Mouse (Mus musculus): ENCODE data around the gene Myl12a.

The Myl12a gene

DNA sequence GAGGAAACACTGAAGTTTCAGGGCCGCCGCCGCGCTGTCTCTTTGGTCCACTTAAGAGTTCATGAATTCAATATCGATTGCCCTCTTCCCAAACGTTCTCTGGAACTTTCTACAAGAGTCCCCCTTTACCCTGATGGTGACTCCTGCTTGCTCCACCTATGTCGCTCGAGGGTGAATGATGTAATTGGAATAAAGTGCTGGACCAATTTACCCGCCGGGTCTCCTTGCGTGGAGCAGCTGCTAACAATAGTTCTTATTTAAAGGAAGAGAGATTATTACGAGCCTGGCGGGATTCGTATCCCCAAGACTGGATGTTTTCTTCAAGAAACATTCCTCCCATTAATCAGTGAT lies at the start of gene Myl12a:
TSS of gene Myl12a (minus strand) at position 135 of the 351 bp plus-strand sequence.
- in situ Hi-C loops (cut with MboI, MseI) = no loop called here

DNA sequence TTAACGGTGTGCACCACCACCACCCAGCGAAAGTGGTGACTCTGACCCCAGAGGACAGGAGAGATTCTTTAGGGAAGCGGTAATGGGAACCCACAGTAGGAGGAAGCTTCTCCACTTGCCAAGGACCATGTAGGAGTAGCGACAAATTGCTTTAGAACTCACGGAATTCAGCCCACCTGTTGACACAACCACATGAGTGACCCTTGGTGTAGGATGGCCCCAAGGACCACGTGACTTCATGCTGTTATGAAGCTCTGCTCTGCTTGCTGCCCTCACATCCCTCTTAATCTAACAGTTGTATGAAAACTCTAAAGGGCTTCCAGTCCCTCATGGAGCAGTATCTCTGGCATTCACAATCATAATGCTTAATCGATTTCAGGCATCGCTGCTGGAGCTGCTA lies 46.6 kb upstream of the Myl12a start:
- in situ Hi-C loops (cut with MboI, MseI) = loop anchor here (25.0 kb wide), 1 partner anchor 1988 kb away; no protein-coding TSS in a partner anchor

DNA sequence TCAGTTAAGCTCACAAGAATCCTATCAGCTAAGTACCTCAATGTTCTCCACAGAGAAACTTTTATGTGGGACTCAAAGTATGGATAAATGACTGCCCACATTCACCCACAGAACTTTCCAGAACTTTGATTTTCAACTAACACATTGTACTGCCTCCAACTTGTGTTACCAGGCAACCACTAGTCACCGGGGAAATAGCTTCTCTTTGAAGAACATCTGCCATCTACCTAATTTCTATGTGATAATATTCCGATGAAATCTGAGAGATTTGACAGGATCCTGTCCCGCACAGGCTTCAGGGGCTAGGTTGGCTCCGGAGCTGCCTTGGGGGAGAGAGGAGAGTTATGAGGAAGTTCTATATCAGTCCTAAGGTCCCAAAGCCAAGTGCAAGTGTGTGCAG lies 44.2 kb upstream of the Myl12a start:
- in situ Hi-C loops (cut with MboI, MseI) = loop anchor here (25.0 kb wide), 1 partner anchor 1990 kb away; no protein-coding TSS in a partner anchor

DNA sequence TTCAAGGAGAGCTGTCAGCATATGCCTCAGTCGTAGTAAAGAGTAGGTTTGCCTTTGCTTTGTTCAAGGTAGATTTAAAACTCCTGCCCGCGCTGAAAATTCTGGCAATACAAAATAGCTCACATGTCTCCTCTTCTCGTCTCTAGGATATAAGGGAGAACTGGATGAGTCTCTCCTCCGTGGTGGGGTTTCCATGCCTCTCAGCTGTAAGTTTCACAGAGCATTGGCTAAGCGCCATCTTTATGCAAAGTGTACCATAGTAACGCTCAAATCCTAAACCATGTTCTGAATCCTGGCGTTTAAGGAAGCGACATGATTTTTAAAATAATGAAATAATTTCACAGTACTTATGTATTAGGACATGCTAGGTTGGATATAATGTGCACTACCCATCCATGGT lies 42.9 kb upstream of the Myl12a start:
- in situ Hi-C loops (cut with MboI, MseI) = loop anchor here (25.0 kb wide), 1 partner anchor 1992 kb away; no protein-coding TSS in a partner anchor

DNA sequence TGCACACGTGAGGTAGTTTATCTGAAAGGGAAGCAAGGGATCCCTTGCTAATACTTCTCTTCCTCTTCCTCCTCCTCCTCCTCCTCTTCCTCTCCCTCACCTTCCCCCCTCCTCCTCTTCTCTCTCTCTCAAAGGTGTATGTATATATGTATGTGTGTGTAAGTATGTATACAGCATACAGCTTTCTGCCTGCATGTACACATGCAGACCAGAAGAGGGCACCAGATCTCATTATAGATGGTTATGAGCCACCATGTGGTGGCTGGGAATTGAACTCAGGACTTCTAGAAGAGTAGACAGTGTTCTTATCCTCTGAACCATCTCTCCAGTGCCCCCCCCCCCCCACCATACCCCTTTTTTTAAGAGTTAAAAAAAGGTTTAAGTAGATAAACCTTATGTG lies 40.0 kb upstream of the Myl12a start:
- in situ Hi-C loops (cut with MboI, MseI) = loop anchor here (25.0 kb wide), 1 partner anchor 1995 kb away; no protein-coding TSS in a partner anchor

DNA sequence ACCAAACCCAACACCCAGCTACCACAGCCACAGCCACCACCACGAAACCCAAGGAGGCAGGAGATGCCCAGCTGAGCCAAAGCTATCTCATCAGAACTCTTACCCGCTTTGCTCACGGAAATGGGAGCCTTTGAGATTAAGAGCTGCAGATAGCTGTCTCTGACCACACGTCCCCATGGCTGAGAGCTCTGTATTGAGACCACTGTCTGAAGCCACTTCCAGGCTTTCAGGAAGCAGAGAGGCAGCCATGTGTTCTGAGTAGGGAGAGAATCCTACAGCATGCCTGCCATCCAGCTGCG lies 37.9 kb upstream of the Myl12a start:
- in situ Hi-C loops (cut with MboI, MseI) = loop anchor here (25.0 kb wide), 1 partner anchor 1997 kb away; no protein-coding TSS in a partner anchor

DNA sequence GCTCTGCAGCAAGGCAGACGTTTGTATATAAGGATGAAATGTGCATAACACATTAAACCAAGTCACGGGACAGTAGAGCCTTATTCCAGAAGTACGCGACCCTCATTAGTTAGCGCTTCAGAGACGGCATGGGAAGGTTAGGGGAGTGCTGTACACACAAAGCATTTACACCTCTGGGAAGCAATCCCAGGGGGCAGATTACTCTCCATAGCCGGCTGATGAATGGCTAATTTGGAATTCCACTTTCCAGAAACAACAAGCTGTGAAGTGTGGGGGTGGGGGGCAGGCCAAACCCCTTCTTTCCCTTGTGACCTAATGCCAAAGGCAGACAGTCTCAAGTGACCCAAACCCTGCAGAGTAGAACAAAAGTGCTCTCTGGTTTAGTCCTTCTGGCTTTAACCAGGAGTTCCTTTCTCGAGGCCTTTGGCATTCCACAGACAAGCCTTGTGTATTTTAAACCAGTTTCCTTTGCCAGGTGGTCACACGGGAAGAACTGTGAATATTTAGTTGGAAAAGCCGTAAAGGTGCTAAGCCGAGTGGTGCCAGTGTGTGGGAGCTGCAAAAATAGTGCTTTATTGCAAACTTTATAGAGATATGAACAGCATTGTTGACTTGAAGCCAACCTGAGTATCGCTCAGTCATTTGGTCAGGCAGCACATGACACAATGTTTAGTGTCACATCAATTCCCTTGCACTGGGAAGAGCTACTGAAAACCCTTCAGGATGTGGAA lies 37.3 kb upstream of the Myl12a start:
- in situ Hi-C loops (cut with MboI, MseI) = loop anchor here (25.0 kb wide), 1 partner anchor 1997 kb away; no protein-coding TSS in a partner anchor

DNA sequence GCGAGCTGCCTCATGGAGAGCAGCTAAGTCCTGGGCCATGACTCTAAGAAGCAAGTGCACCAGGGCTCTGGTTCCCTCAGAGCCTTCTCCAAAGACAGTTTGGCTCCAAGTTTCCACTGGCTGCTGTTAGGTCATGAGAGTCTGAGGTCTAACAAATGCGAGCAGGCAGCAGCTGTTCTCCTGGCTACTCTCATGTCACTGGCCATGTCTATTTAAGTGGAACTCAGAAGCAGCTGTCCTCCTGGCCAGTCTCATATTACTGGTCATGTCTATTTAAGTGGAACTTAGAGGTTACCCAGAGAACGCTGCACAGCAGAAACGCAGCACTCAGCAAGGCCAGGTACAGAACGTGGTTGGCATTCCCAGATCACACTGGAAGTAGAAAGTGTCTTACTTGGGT lies 36.1 kb upstream of the Myl12a start:
- in situ Hi-C loops (cut with MboI, MseI) = loop anchor here (25.0 kb wide), 1 partner anchor 1998 kb away; no protein-coding TSS in a partner anchor

DNA sequence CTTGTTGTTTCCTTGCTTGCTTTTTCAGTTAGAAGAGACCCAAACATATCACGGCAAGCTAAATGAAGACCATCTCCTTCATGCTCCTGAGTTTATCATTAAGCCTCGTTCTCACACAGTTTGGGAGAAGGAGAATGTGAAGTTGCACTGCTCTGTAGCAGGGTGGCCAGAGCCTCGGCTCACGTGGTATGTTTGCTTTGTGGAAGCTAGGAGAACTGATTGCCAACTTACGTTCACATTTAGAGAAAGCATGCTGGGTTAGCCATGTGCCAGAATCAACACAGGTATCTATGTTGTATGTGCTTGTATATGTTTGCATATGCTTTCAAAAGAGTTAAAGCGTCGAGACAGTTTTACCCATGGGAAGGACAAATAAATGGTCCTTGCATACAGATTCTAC lies 34.5 kb upstream of the Myl12a start:
- in situ Hi-C loops (cut with MboI, MseI) = loop anchor here (25.0 kb wide), 1 partner anchor 2000 kb away; no protein-coding TSS in a partner anchor

DNA sequence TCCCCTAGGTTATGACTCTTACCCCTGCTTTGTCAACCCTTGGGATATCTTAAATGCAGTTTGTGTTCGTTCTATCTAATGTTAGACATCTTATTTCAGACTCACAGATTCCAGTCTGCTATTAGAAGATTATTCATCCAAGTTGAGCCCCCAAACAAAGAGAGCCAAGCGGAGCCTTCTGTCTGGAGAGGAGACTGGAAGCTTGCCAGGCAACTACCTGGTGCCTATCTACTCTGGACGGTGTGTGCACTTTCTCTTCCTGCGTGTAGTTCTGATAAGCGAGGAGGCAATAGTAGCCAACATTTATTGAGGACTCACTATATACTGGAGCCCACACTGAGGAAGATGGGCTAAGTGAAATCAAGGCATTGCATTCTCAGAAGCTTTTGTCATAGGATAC lies 31.8 kb upstream of the Myl12a start:
- in situ Hi-C loops (cut with MboI, MseI) = loop anchor here (25.0 kb wide), 1 partner anchor 2003 kb away; no protein-coding TSS in a partner anchor

DNA sequence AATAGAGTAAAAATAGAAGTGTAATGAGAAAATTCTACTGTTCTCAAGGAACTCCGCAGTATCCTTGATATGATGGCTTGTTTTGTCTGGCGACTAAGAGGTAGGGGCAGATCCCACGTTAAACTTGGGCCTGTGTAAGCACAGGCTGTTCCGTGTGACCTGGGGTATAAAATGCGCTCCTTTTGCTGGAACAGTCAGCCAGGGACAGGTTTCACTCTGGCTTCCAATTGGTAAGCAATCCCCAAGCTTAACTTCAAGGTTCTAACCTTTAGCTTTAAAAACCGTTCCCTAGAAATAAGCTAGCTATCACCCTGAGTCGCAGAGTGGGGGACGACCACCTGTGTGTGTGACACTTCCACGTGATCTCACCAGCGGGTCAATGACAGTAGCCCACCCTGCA lies 30.0 kb upstream of the Myl12a start:
- in situ Hi-C loops (cut with MboI, MseI) = loop anchor here (25.0 kb wide), 1 partner anchor 2005 kb away; no protein-coding TSS in a partner anchor

DNA sequence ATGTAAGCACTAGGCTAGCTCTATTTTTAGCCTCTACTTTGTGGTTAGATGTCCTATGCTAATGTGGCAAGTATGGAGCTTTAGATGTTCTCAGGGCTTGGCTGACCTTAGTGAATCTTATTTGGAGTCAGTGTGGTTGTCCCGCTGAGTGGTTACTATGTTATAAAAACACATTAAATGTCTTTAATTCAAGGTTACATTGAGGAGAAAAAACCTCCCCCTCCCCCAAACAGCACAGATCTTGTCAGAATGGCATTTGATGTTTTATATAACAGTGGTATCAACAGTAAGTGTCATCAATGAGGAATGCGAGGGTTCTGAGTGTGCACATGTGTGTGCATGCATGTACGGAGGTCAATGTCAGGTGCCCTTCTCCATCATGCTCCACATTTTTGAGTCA lies 24.5 kb upstream of the Myl12a start:
- in situ Hi-C loops (cut with MboI, MseI) = loop anchor here (25.0 kb wide), 1 partner anchor 2010 kb away; no protein-coding TSS in a partner anchor

DNA sequence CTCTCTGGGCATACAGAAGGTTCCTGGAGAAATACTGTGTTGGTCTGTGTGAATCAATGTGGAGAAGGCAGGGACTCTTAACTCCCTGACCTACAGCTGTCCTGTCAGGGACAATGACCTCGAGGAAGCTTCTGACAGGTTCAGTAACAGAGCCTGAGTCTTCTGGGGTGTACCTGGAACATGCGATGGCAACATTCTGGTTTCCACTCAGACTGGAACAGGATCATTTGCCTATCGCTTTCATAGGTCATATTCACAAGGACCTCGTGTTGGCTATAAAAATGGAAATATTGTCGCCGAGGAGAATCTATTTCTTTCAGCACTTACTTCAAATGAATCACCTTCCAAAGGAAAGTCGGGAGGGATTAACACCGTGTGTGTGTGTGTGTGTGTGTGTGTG lies 23.2 kb upstream of the Myl12a start:
- in situ Hi-C loops (cut with MboI, MseI) = loop anchor here (25.0 kb wide), 1 partner anchor 2011 kb away; no protein-coding TSS in a partner anchor

DNA sequence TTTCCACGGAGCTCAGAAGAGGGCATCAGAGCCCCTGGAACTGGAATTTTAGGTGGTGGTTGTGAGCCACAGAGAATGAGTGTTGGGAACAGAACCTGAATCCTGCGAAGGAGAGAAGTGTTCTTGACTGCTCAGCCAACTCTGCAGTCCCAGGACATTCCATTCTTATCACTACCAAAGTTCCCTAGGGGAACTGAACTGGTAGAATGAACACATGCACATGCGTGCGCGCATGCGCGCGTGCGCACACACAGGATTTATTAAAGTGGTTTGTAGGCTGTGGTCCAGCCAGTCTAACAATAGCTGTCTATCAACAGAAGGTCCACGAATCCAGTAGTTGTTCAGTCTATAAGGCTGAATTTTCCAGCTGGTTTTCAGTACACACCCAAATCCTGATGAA lies 21.4 kb upstream of the Myl12a start:
- in situ Hi-C loops (cut with MboI, MseI) = no loop called here

DNA sequence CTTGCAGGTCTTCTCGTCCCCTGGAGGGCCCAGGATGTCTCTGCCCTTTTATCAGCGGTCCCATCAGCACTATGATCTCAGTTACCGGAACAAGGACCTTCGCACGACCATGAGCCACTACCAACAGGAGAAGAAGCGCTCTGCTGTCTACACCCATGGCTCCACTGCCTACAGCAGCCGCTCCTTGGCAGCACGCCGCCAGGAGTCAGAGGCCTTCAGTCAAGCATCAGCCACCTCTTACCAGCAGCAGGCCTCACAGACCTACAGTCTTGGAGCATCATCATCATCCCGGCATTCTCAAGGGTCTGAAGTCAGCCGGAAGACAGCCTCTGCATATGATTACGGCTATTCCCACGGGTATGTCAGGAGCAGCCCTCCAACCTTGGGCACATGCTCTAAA lies 20.2 kb upstream of the Myl12a start:
- in situ Hi-C loops (cut with MboI, MseI) = no loop called here

DNA sequence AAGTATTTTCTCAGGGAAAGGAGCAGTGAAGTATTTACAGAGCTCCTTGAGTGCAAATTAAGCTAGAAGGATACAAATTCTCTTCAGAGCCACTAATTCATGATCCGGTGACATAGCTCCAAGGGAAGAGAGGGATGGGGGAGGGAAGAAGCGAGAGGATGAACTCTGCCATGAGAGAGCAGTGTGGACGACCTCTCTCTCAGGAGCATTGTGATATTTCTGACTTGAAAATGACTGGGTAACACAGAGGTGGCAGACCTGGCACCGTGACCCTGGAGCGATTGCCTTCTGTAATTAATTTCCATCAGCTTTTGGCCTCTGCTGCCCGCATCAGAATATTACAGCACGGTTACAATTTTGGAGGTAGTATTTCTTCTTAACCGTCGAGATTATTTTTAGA lies 17.2 kb upstream of the Myl12a start:
- in situ Hi-C loops (cut with MboI, MseI) = no loop called here

DNA sequence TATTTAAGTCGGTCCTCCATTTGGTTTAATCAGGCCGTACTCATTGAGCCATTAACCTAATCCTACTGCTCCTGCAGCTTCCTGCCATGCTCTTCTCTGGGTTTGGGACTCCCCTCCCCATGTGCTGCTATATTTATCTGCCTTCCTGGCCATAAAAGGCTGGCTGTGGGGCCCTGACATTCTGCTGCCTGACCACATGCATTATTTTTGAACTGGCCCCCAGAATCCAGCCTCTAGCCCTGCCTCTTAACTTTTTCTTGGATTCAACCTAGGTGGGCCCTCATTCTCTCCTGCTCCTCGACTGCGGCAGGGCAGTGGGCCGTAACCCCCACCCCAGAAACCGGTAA lies 16.6 kb upstream of the Myl12a start:
- in situ Hi-C loops (cut with MboI, MseI) = no loop called here

DNA sequence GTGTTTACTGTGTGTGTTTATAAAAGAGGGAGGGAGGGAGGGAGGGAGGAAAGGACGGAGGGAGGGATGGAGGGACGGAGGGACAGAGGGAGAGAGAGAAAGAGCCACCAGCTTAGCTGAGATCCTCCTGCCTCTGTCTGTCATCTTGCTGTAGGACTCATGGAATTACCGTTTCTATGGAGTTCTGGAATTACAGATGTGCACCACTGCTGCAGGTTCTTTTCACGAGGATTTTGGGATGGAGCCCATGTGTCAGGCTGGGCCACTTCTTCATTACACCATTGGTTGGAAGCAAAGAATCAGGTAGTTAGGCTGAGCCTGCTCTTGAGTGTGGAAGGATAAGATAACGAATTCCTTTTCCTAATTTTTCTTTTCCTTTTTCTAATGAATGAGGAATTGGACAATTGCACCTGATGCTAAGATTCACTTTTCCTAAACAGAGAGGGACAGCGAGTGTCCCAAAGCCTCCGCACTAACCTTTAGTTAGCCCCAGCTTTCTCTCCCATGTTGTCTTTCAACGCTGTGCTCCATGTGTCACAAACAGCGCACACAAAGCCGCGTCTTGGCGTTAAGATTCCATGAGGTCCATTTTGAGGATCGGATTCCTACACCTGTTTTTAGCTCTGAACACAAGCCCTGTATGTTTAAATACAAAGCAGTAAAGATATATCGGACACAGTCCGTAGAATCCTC lies 16.1 kb upstream of the Myl12a start:
- in situ Hi-C loops (cut with MboI, MseI) = no loop called here

DNA sequence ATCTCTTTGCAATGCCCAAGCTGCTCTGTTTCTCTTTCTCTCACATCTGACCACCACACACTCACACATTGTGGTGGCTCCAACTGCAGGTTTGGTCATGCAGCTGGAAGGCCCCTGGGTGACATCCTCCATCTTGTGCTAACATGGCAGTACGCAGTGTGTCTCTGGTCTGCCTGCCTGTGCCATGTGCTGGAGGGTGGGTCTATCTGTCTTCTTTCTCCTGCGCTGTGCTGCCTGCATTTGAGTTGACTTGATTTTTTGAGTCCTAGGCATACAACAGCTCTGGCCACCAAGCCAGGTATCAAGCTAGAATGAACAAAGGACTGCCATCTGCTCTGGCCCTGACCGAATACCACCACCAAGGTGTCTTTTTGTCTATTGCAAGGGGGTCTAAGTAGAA lies 15.5 kb upstream of the Myl12a start:
- in situ Hi-C loops (cut with MboI, MseI) = no loop called here

DNA sequence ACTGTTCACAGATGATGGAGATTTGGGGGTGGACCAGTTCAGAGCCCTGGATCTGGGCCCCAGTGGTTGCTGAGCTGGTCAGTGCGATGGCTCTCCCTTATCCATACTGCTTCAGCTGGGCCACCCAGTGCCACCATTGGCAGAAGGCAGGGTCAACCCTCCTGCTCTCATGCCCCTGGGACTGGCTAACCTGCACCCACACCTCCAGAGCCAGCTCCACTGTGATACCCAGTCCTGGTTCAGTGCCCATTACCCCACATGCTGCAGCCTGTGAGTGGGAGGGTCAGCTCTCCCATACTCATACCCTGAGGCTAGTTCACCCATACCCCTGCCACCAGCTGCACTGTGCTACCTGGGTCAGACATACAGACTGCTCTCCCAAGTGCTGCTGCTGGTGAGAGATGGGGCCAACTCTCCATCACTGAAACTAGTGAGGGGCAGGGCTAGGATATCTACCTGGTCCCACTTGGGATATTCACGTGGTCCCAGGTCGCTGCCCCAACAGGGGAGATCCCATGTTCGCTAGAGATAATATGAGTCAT lies 14.8 kb upstream of the Myl12a start:
- in situ Hi-C loops (cut with MboI, MseI) = no loop called here

DNA sequence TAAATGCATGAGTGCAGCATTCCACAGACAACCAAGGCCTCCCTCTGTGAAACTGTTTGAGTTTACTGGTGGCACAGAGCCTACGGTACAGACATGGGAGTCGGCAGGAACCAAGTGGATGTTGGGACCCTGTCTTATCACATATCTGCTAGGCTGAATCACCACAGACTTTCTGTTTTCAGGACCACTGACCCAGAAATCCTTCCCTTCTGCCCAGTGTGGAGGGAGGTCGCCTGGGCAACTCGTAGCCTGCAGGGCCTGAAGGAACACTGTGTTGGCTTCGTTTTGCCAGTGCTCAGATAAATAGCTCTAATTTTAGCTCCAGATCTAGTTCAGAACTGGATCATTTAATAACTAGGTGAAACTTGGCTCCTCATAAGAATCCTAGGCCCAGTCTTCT lies 12.2 kb upstream of the Myl12a start:
- in situ Hi-C loops (cut with MboI, MseI) = no loop called here

DNA sequence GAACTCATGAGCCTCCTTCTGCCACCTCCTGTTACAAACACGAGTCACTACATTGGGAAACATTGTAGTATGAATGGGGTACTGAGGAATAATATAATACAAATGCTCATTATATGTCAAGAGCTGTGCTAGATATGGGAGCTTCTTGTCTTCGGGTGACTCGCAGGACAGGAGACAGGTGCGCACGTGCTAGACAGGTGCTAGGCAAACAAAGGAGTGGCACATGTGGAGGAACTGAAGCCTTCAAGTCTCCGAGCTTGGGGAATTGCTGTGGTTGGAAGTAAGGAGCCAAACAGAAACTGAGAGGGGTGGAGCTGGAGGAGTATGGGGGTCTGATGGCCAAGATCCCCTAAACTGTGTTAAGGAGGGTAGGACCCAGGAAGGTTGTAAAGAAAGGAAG lies 10.4 kb upstream of the Myl12a start:
- in situ Hi-C loops (cut with MboI, MseI) = no loop called here
